Mouse (Mus musculus): ENCODE data around the gene Slc9a4. TPM values are rescaled to one million over a fixed set of nuclear protein-coding genes. Genes with fewer than 3 reads are reported as not detected.

Slc9a4 gene
- polyA plus RNA-seq (2012; rRNA removed): 0.08 and 0.26 TPM in 2 replicates

GRCm38 (mm10) chr1:40579784-40580183 is at the start of gene Slc9a4:
TSS of gene Slc9a4 (plus strand) at chr1:40580081.

Other genes with a start within 250 kb of the Slc9a4 start
- 0.38 and 0.77 TPM in 2 replicates for gene Il1rl1, start 150.5 kb upstream of the Slc9a4 start, polyA plus RNA-seq (2012; rRNA removed)
- 0.32 and 0.48 TPM in 2 replicates for gene Il18r1, start 114.5 kb upstream of the Slc9a4 start, polyA plus RNA-seq (2012; rRNA removed)
- gene Il18rap, start 64.7 kb upstream of the Slc9a4 start, polyA plus RNA-seq (2012; rRNA removed): 0.09 and 0.16 TPM in 2 replicates
- gene Slc9a2, start 100.5 kb downstream of the Slc9a4 start, polyA plus RNA-seq (2012; rRNA removed): 2.9 and 3.3 TPM in 2 replicates
- gene Mfsd9, start 210.6 kb downstream of the Slc9a4 start, polyA plus RNA-seq (2012; rRNA removed): 4.2 and 4.9 TPM in 2 replicates
- gene Tmem182, start 225.5 kb downstream of the Slc9a4 start, polyA plus RNA-seq (2012; rRNA removed): 1.0 and 1.2 TPM in 2 replicates